Mouse (Mus musculus) ES-E14 (cell line): ENCODE results near the gene Pgls. TPM values are rescaled to one million over a fixed set of nuclear protein-coding genes. Genes with fewer than 3 reads are reported as not detected.
A peak's percentile ranks its signal among the peaks of the same experiment; 100 is the strongest.

Experiments
- DNase-seq: peaks from one replicate; pipeline ENCODE4 v3.0.0-alpha.2; 2013; ENCODE audit warnings: low read depth, low spot score
- H3K27ac ChIP-seq: 2 replicates; pipeline ENCODE4 v1.5.1; 2012; ENCODE audit warnings: low read depth, mild to moderate bottlenecking, low read length, moderate library complexity, mixed read lengths; ENCODE audit not compliant: poor library complexity, insufficient read depth, severe bottlenecking
- H3K36me3 ChIP-seq: 2 replicates; pipeline ENCODE4 v1.6.1; 2012; ENCODE audit warnings: mild to moderate bottlenecking, low read length, moderate library complexity, mixed read lengths; ENCODE audit not compliant: control insufficient read depth, poor library complexity, insufficient read depth, severe bottlenecking
- H3K4me1 ChIP-seq, 2 experiments: fragments of 150-350 bp in 1 of 2; sonication (generic) in 1 of 2; 2 replicates each; pipeline ENCODE4 v1.6.1; 2012; ENCODE audit warnings: low read length in 2 of 2, mild to moderate bottlenecking in 1 of 2, mixed read lengths in 1 of 2; ENCODE audit not compliant: control insufficient read depth in 2 of 2, insufficient read depth in 2 of 2, poor library complexity in 1 of 2
- H3K4me3 ChIP-seq, 2 experiments: fragments of 150-350 bp in 1 of 2; sonication (generic) in 1 of 2; 2 replicates each; pipeline ENCODE4 v1.5.1; 2012; ENCODE audit warnings: low read length in 2 of 2, low read depth in 1 of 2, mild to moderate bottlenecking in 1 of 2, mixed read lengths in 1 of 2; ENCODE audit not compliant: insufficient read depth in 1 of 2, poor library complexity in 1 of 2, severe bottlenecking in 1 of 2
- H3K9ac ChIP-seq: 2 replicates; pipeline ENCODE4 v1.6.1; 2012; ENCODE audit warnings: low read depth, mild to moderate bottlenecking, low read length, mixed read lengths; ENCODE audit not compliant: poor library complexity, insufficient read depth, severe bottlenecking
- H3K9me3 ChIP-seq: fragments of 150-350 bp; sonication (generic); 2 replicates; pipeline ENCODE4 v1.6.1; 2012; ENCODE audit warnings: low read depth, mild to moderate bottlenecking, low read length; ENCODE audit not compliant: control insufficient read depth, insufficient read depth
- CHD2 ChIP-seq: IDR thresholded peaks from 2 replicates; pipeline ENCODE4 v1.6.1; 2014; ENCODE audit warnings: mild to moderate bottlenecking, low read depth, low read length, inconsistent platforms
- HCFC1 ChIP-seq: IDR thresholded peaks from 2 replicates; pipeline ENCODE4 v1.6.1; 2012; ENCODE audit warnings: low read length, inconsistent platforms, borderline replicate concordance; ENCODE audit not compliant: insufficient read depth
- MAFK ChIP-seq: IDR thresholded peaks from 2 replicates; pipeline ENCODE4 v1.6.1; 2014; ENCODE audit warnings: mild to moderate bottlenecking, low read depth, low read length, inconsistent platforms; ENCODE audit not compliant: insufficient read depth
- ZC3H11A ChIP-seq: IDR thresholded peaks from 2 replicates; pipeline ENCODE4 v1.6.1; 2012; ENCODE audit warnings: low read depth, mild to moderate bottlenecking, inconsistent platforms, low read length, borderline replicate concordance
- ZNF384 ChIP-seq: IDR thresholded peaks from 2 replicates; pipeline ENCODE4 v1.6.1; 2012; ENCODE audit warnings: low read depth, low read length, inconsistent platforms
- in situ Hi-C, 2 experiments: fragments of 600-800 bp; cut with MboI; formaldehyde crosslinking; loops; one replicate each; pipeline ENCODE4 v1.15.1; 2025; ENCODE audit warnings: low sequenced_read_pairs in 2 of 2, inconsistent platforms in 1 of 2; ENCODE audit not compliant: unreplicated experiment in 2 of 2
- total RNA-seq: library from RNA; depleted of rRNA; stranded (reverse); fragments of 300-350 nt; gene quantifications from 2 replicates; pipeline ENCODE4 v1.2.3, GENCODE M21; 2012; rRNA removed

Pgls gene
- total RNA-seq, result 95.6 and 124 TPM in 2 replicates

DNA sequence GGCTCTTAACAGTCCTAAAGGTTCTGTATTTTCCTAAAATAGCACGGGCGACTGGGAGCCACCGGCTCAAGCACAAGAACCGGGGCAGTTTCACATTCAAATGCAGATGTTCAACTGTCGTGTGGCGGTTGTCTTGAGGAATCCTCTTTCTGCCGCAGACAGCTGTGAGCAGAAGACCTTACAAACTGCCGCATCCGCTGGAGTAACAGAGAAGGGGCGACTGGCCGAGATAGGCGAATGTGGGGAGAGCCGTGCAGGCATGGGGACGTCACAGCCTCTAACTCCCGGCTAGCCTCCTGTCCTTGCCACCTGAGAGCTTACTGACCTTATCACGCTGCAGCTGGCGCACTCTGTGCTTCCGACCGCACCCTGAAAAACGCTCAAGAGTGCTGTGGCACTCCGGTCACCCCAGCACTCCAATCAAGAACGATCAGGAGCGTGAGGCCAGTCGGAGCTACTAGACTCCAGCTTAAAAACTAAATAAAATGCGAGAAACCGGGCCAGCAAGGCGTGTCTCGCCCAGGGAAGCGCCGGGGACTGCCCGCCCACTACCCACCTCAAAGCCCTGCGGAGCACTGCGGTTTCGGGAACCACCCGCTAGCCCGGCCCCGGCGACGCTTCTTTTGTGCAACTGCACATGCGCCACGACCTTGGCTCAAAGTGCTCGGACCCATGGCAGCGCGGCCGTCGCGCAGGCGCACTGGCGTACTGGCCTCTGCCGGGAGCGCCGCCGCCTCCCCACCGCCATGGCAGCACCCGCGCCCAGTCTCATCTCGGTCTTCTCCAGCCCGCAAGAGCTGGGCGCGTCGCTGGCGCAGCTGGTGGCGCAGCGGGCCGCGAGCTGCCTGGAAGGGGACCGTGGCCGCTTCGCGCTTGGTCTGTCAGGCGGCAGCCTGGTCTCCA lies at the start of gene Pgls:
Pgls (plus strand) TSS at position 706 of the 903 bp plus-strand sequence.
- Histone ChIP-seq H3K9me3 (no peaks in the 10 kb centered on the region), H3K9ac (peak within 1 kb of the TSS; percentile 90), H3K4me3 (peak within 1 kb of the TSS; percentile 82 to 86), H3K36me3 (peaks cover 4% of the 10 kb centered on the region; the same call in 1 of the 2 replicates), H3K4me1 (peaks cover 0 to 10% of the 10 kb centered on the region in 2 experiments; a peak in 1 of 4 replicates), H3K27ac (peak within 1 kb of the TSS; percentile 68)
- in situ Hi-C loops, result no loop called here
- peak; percentile 91 for DNase-seq
- TF ChIP-seq MAFK (no peak), CHD2 (no peak), ZNF384 (no peak), HCFC1 (peak; percentile 66), ZC3H11A (no peak)

DNA sequence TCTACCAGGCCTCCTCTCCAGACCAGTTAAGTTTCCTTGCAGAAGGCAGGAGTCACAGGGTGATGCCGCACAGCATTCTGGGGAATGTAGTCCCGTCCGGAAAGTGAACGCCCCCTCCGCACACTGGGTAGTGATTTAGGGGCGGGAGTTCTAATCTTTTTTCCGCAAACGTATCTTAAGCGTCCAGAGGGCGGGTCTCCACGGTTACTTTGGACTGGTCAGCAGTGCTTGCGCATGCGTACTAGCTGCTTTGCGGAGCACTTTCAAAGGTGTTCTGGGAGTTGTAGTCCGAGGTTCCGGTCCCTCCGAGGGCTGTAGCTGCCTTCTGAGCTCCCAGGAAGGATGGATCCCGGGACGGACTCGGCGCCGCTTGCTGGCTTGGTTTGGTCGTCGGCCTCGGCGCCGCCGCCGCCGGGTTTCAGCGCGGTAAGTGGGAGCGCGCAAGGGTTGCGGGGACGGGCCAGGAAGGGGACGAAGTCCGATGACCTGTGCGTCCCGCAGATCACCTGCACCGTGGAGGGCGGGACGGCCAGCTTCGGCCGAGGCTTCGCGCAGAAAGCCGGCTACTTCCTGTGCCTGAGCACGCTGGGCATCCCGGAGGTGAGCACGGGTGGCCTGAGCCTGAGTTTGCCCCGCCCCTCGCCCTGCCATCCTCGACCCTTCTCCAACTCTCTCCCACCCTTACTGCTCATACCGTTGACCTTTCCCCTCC lies 49.2 kb upstream of the Pgls start, which contains the start of gene Mvb12a:
Mvb12a (plus strand) TSS at position 291 of the 712 bp plus-strand sequence.
- peak; percentile 98 for DNase-seq
- Histone ChIP-seq H3K4me3 (peak within 1 kb of the TSS; percentile 80 to 90), H3K4me1 (peaks cover 2 to 7% of the 10 kb centered on the region in 2 experiments; a peak in 2 of 4 replicates), H3K9me3 (no peaks in the 10 kb centered on the region), H3K27ac (peak within 1 kb of the TSS; percentile 31; the same call in 1 of the 2 replicates), H3K36me3 (peaks cover 12% of the 10 kb centered on the region; the same call in 1 of the 2 replicates), H3K9ac (peak within 1 kb of the TSS; percentile 74)
- in situ Hi-C loops, result no loop called here
- TF ChIP-seq HCFC1 (peak; percentile 94), ZNF384 (no peak)

DNA sequence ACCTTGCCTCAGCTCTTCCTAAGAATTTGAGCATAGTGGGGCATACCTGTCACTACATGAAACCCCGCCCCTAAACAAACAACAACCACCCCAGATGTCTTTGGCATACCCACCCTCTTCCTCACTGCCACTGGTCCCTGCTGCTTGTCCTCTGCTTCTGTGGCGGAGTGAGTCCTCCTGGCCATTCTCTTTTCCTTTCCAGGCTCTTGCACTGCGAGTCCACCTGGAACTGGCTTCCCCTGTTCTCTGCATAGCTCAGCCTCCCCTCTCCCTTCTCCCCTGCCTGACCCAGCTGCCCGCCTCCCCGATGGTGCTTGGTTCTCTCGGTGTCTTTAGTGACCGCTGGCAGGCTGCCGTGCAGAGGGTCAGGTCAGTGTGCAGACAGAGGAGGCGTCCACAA lies 48.2 kb upstream of the Pgls start:
- in situ Hi-C loops, result no loop called here
- Histone ChIP-seq H3K36me3 (peaks cover 16% of the 10 kb centered on the region; the same call in 1 of the 2 replicates), H3K4me1 (peaks cover 2 to 3% of the 10 kb centered on the region in 2 experiments; a peak in 1 of 4 replicates), H3K4me3 (peak overlapping the region; percentile 80 to 90; a peak in 3 of 4 replicates), H3K27ac (no peak overlapping the region), H3K9ac (peak overlapping the region; percentile 74), H3K9me3 (no peaks in the 10 kb centered on the region)
- TF ChIP-seq MAFK (no peak), ZNF384 (no peak), HCFC1 (no peak), CHD2 (no peak), ZC3H11A (no peak)
- no peak for DNase-seq

DNA sequence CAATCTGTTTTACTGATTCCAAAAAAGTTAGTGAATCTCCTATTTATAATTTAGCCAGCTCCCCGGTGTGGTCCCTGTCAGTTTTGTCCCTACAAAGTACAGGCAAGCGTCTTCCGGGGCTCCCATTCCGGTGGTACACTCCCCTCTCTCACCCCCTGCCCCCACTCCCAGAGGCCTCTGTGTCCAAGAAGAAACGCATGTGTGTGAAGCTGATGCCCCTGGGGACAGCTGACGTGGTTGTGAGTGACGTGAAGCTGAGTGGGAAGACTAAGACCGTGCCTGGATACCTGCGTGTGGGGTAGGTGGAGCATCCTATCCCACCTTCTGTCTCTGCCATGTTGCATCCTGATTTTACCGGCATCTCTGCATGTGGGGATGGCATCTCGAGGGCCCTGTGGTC lies 46.9 kb upstream of the Pgls start:
- no peak overlapping the region for H3K9ac ChIP-seq

More for the DNA sequence above, 46.9 kb upstream of the Pgls start:
- in situ Hi-C loops, result no loop called here
- DNase-seq, result no peak
- Histone ChIP-seq H3K9me3 (no peaks in the 10 kb centered on the region), H3K27ac (no peak overlapping the region), H3K36me3 (peaks cover 16% of the 10 kb centered on the region; the same call in 1 of the 2 replicates), H3K4me1 (peaks cover 2 to 3% of the 10 kb centered on the region in 2 experiments; a peak in 1 of 4 replicates), H3K4me3 (no peak overlapping the region)
- TF ChIP-seq ZC3H11A, result no peak
- no peak for TF ChIP-seq MAFK
